Comparison of ENCODE assay signal across 15 mouse cellular contexts in the genomic region with DNA sequence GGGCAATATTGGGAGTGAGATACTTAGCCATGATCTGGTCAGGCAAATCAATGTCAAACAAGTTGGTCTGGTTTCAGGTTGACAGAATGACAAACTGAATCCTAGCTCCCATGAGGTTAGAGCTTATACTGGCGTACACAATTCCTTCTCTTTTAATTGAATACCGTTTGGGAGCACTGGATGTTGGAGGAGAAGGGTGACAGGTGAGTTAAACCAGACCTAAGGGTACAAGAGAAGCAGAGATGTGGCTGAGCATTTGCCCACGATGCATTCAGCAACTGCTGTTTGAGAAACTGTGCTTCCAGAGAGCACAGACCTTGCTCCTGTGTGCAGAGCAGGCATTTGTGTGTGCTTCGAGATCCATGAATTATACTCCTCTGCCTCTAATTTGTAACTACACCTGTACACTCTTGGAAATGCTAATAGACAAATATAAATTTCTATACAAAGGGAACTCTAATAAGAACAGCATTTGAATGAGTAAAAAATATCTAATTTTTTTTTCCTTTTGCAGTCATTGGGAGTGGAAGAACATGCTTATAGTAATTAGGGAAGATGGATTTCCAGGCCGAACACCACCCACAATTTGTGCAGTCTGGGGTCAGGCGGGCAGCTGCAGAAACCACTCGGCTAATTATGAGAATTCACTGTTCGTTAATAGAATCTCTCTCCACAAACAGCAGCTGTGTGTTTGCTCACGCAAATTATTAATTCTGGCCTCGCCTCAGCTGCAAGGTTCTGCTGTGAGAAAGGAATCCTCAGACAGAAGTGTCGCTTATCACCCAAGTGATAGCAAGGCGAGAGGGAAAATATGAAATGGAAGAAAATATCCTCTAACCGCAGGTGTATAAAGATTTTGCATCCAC.
A peak's percentile ranks its signal among the peaks of the same experiment; 100 is the strongest.
DNase-seq lines count a peak whose midpoint lies in the region; ATAC-seq and TF ChIP-seq lines count a peak whose summit lies in the region.
"Had no signal": no experiment of that assay in that cellular context is flagged by ENCODE, and none has a peak within 500 bp of the region (broad histone marks: within the 10 kb centered on the region; RNA-seq: fewer than 3 reads in every experiment).

No protein-coding gene starts in this region.

- no peak overlapping the region for H3K9ac ChIP-seq in forebrain, embryonic 11.5 days (ENCODE audit: low read length)
- H3K9ac ChIP-seq in forebrain, postnatal 0 days: 0 out of 2 replicates have a peak overlapping the region, but pooled peaks have one; percentile 4
- no peak overlapping the region for H3K9ac ChIP-seq in midbrain, embryonic 15.5 days
- H3K9ac ChIP-seq: limb, embryonic 15.5 days; stomach, embryonic 15.5 days had no signal

- no peak overlapping the region; the same call in 1 of the 2 replicates for H3K27ac ChIP-seq in forebrain, embryonic 11.5 days (ENCODE audit: low read depth, low read length)
- H3K27ac ChIP-seq in forebrain, embryonic 10.5 days: no peak overlapping the region
- H3K27ac ChIP-seq in forebrain, postnatal 0 days (ENCODE audit: low read depth, low read length): no peak overlapping the region
- peak overlapping the region; percentile 67 for H3K27ac ChIP-seq in midbrain, embryonic 15.5 days
- H3K27ac ChIP-seq: limb, embryonic 15.5 days; stomach, embryonic 15.5 days had no signal

- ATAC-seq in forebrain, embryonic 11.5 days (replicated peaks; ENCODE audit: low FRiP score): peak; percentile 66
- ATAC-seq in forebrain, postnatal 0 days: peak; percentile 62; the same call in 1 of the 2 replicates
- peak; percentile 76 for ATAC-seq in midbrain, embryonic 15.5 days (replicated peaks)

- no peaks in the 10 kb centered on the region for H3K27me3 ChIP-seq in forebrain, embryonic 11.5 days (ENCODE audit: control insufficient read depth, insufficient read depth, low read length)
- H3K27me3 ChIP-seq in forebrain, embryonic 10.5 days (ENCODE audit: poor library complexity, severe bottlenecking): no peaks in the 10 kb centered on the region
- H3K27me3 ChIP-seq in forebrain, postnatal 0 days (ENCODE audit: insufficient read depth, low read length): no peaks in the 10 kb centered on the region
- H3K27me3 ChIP-seq in midbrain, embryonic 15.5 days (replicated peaks): no peaks in the 10 kb centered on the region
- H3K27me3 ChIP-seq: limb, embryonic 15.5 days; stomach, embryonic 15.5 days had no signal

- no peak overlapping the region for H3K4me3 ChIP-seq in forebrain, embryonic 11.5 days (ENCODE audit: low read depth, low read length)
- no peak overlapping the region for H3K4me3 ChIP-seq in forebrain, embryonic 10.5 days
- H3K4me3 ChIP-seq in forebrain, postnatal 0 days (ENCODE audit: low read depth, low read length): no peak overlapping the region
- no peak overlapping the region for H3K4me3 ChIP-seq in midbrain, embryonic 15.5 days
- H3K4me3 ChIP-seq: limb, embryonic 15.5 days; stomach, embryonic 15.5 days had no signal

- TF ChIP-seq POLR2A in brain, embryonic 14.5 days (IDR thresholded peaks at IDR 0.05; ENCODE audit: borderline replicate concordance, extremely low read depth, insufficient read depth, insufficient read length, poor library complexity, severe bottlenecking): no peak

- H3K9me3 ChIP-seq in forebrain, embryonic 11.5 days (ENCODE audit: control insufficient read depth, low read length): no peaks in the 10 kb centered on the region
- H3K9me3 ChIP-seq in forebrain, embryonic 10.5 days: no peaks in the 10 kb centered on the region
- H3K9me3 ChIP-seq in forebrain, postnatal 0 days (ENCODE audit: low read length): no peaks in the 10 kb centered on the region
- no peaks in the 10 kb centered on the region for H3K9me3 ChIP-seq in midbrain, embryonic 15.5 days
- H3K9me3 ChIP-seq: limb, embryonic 15.5 days; stomach, embryonic 15.5 days had no signal

- WGBS in forebrain, embryonic 11.5 days: 53% methylated on average over 13 of the region's 13 CpGs
- WGBS in forebrain, embryonic 10.5 days: 78% methylated on average over 13 of the region's 13 CpGs
- 22% methylated on average over 13 of the region's 13 CpGs for WGBS in forebrain, postnatal 0 days
- WGBS in midbrain, embryonic 15.5 days: 37% methylated on average over 13 of the region's 13 CpGs

- DNase-seq in forebrain, embryonic 11.5 days (ENCODE audit: low spot score): no peak
- DNase-seq in forebrain, embryonic 10.5 days (ENCODE audit: extremely low spot score, low spot score): no peak
- DNase-seq in brain, embryonic 14.5 days (ENCODE audit: low read depth): peak; percentile 90
- DNase-seq in forebrain, postnatal 0 days: peak; percentile 56
- no peak for DNase-seq in gastrocnemius, postnatal 10 days
- no peak for DNase-seq in kidney, postnatal 10 days
- no peak for DNase-seq in lung, adult 18-20 months
- DNase-seq: adrenal gland, postnatal 14 days; cerebellum, adult 11 months; heart, adult 11 months; heart, postnatal 4 days; thymus, postnatal 14 days had no signal

- TF ChIP-seq CTCF in brain, embryonic 14.5 days (IDR thresholded peaks at IDR 0.05; ENCODE audit: borderline replicate concordance, extremely low read depth, insufficient read depth, insufficient read length): no peak
- TF ChIP-seq CTCF in forebrain, postnatal 0 days (IDR thresholded peaks at IDR 0.05; ENCODE audit: low read depth): no peak

- no peak overlapping the region for H3K4me2 ChIP-seq in forebrain, embryonic 11.5 days (ENCODE audit: low read depth, low read length, severe bottlenecking)
- H3K4me2 ChIP-seq in forebrain, postnatal 0 days (ENCODE audit: low read depth): no peak overlapping the region
- H3K4me2 ChIP-seq in midbrain, embryonic 15.5 days: peak overlapping the region; percentile 17
- H3K4me2 ChIP-seq: limb, embryonic 15.5 days; stomach, embryonic 15.5 days had no signal

- no peaks in the 10 kb centered on the region for H3K4me1 ChIP-seq in forebrain, embryonic 11.5 days (replicated peaks; ENCODE audit: control insufficient read depth, insufficient read depth, low read length)
- peaks cover 15% of the 10 kb centered on the region for H3K4me1 ChIP-seq in forebrain, embryonic 10.5 days
- H3K4me1 ChIP-seq in forebrain, postnatal 0 days (ENCODE audit: insufficient read depth): no peaks in the 10 kb centered on the region
- H3K4me1 ChIP-seq in midbrain, embryonic 15.5 days: peaks cover 14% of the 10 kb centered on the region
- H3K4me1 ChIP-seq: limb, embryonic 15.5 days; stomach, embryonic 15.5 days had no signal

- no peaks in the 10 kb centered on the region for H3K36me3 ChIP-seq in forebrain, embryonic 11.5 days (ENCODE audit: control insufficient read depth, insufficient read depth, low read length)
- no peaks in the 10 kb centered on the region for H3K36me3 ChIP-seq in forebrain, embryonic 10.5 days (replicated peaks)
- H3K36me3 ChIP-seq in forebrain, postnatal 0 days (ENCODE audit: insufficient read depth): no peaks in the 10 kb centered on the region
- H3K36me3 ChIP-seq in midbrain, embryonic 15.5 days (replicated peaks): no peaks in the 10 kb centered on the region
- H3K36me3 ChIP-seq: limb, embryonic 15.5 days; stomach, embryonic 15.5 days had no signal

Comparison
In these comparisons a context has a peak if more than half of its experiments do, and no peak if none do; other contexts are left out.
1. DNase-seq: peak in brain, embryonic 14.5 days (single experiment) and forebrain, postnatal 0 days (single experiment); none in forebrain, embryonic 11.5 days (single experiment), forebrain, embryonic 10.5 days (single experiment), gastrocnemius, postnatal 10 days (single experiment), kidney, postnatal 10 days (single experiment) and lung, adult 18-20 months (0 of 2).
2. Peak in every context shown above with its lines, with median percentiles within 50 percentile points of each other: ATAC-seq.